ENCODE assay signal across 8 mouse cellular contexts in genomic region chr2:117120246-117121211, GRCm38 (mm10). TPM values are rescaled to one million over a fixed set of nuclear protein-coding genes. Genes with fewer than 3 reads are reported as not detected.
A peak's percentile ranks its signal among the peaks of the same experiment; 100 is the strongest.
DNase-seq lines count a peak whose midpoint lies in the region; ATAC-seq and TF ChIP-seq lines count a peak whose summit lies in the region.

No protein-coding gene starts in this region.

- H3K9me3 ChIP-seq in ES-Bruce4 (replicated peaks; ENCODE audit: control insufficient read depth, insufficient read depth, low read length, poor library complexity, severe bottlenecking), result no peaks in the 10 kb centered on the region
- no peaks in the 10 kb centered on the region for H3K9me3 ChIP-seq in forebrain, embryonic 13.5 days (replicated peaks)
- no peaks in the 10 kb centered on the region for H3K9me3 ChIP-seq in liver, postnatal 0 days (ENCODE audit: low read length)
- H3K9me3 ChIP-seq in neural tube, embryonic 14.5 days (ENCODE audit: control insufficient read depth, low read length), result no peaks in the 10 kb centered on the region

- H3K27me3 ChIP-seq in ES-Bruce4 (ENCODE audit: control insufficient read depth, insufficient read depth, low read length, poor library complexity, severe bottlenecking), result no peaks in the 10 kb centered on the region
- no peaks in the 10 kb centered on the region for H3K27me3 ChIP-seq in forebrain, embryonic 13.5 days
- H3K27me3 ChIP-seq in liver, postnatal 0 days (ENCODE audit: insufficient read depth, low read length), result no peaks in the 10 kb centered on the region
- no peaks in the 10 kb centered on the region for H3K27me3 ChIP-seq in neural tube, embryonic 14.5 days (ENCODE audit: control insufficient read depth, insufficient read depth, low read length)

- no peaks in the 10 kb centered on the region for H3K36me3 ChIP-seq in ES-Bruce4 (ENCODE audit: control insufficient read depth, insufficient read depth, low read length, poor library complexity, severe bottlenecking)
- no peaks in the 10 kb centered on the region for H3K36me3 ChIP-seq in forebrain, embryonic 13.5 days (ENCODE audit: poor library complexity, severe bottlenecking)
- no peaks in the 10 kb centered on the region for H3K36me3 ChIP-seq in liver, postnatal 0 days (replicated peaks; ENCODE audit: insufficient read depth, low read length)
- no peaks in the 10 kb centered on the region for H3K36me3 ChIP-seq in neural tube, embryonic 14.5 days (ENCODE audit: control insufficient read depth, insufficient read depth, low read length)

- WGBS in forebrain, embryonic 13.5 days, result under 1% methylated on average over 77 of the region's 101 CpGs
- under 1% methylated on average over 101 of the region's 101 CpGs for WGBS in large intestine, adult 2 months
- under 1% methylated on average over 97 of the region's 101 CpGs for WGBS in liver, postnatal 0 days (ENCODE audit: insufficient replicate concordance)
- under 1% methylated on average over 81 of the region's 101 CpGs for WGBS in neural tube, embryonic 14.5 days

- TF ChIP-seq POLR2A in ES-Bruce4 (IDR thresholded peaks at IDR 0.05; ENCODE audit: insufficient read depth, low read length), result peak; percentile 26

- peak overlapping the region; percentile 55 for H3K4me3 ChIP-seq in ES-Bruce4 (ENCODE audit: low read depth, low read length)
- H3K4me3 ChIP-seq in forebrain, embryonic 13.5 days, result peak overlapping the region; percentile 94
- H3K4me3 ChIP-seq in liver, postnatal 0 days (ENCODE audit: low read depth, low read length), result peak overlapping the region; percentile 85
- H3K4me3 ChIP-seq in neural tube, embryonic 14.5 days (ENCODE audit: low read depth, low read length), result peak overlapping the region; percentile 90

- TF ChIP-seq EP300 in ES-Bruce4 (IDR thresholded peaks at IDR 0.05; ENCODE audit: insufficient read depth, low read depth, low read length), result peak; percentile 32; the same call in 1 of the 2 replicates
- TF ChIP-seq EP300 in liver, postnatal 0 days (IDR thresholded peaks at IDR 0.05; ENCODE audit: low read depth), result no peak; the same call in 1 of the 2 replicates

- ATAC-seq in cerebellum, adult (ENCODE audit: insufficient number of reproducible peaks, low FRiP score, low TSS enrichment), result peak; percentile 69
- peak; percentile 82 for ATAC-seq in forebrain, embryonic 13.5 days
- peak; percentile 84 for ATAC-seq in liver, postnatal 0 days
- peak; percentile 82 for ATAC-seq in neural tube, embryonic 14.5 days (ENCODE audit: low read depth)

- peak; percentile 91 to 94 for DNase-seq in heart, postnatal 10 days
- peak; percentile 58 for DNase-seq in large intestine, adult 2 months (ENCODE audit: low read depth, low spot score)
- DNase-seq in liver, postnatal 0 days, result peak; percentile 89
- peak; percentile 90 for DNase-seq in testis, postnatal 10 days (ENCODE audit: low spot score)

- intact Hi-C loops in heart, postnatal 10 days (cut with DNase I), result loop anchor here (1.0 to 5.0 kb wide), 6 partner anchors 60 to 220 kb away; no protein-coding TSS in a partner anchor

- H3K4me2 ChIP-seq in forebrain, embryonic 13.5 days, result peak overlapping the region; percentile 80
- H3K4me2 ChIP-seq in liver, postnatal 0 days (ENCODE audit: low read depth, low read length), result peak overlapping the region; percentile 95
- H3K4me2 ChIP-seq in neural tube, embryonic 14.5 days (ENCODE audit: low read depth, low read length), result peak overlapping the region; percentile 66

- H3K27ac ChIP-seq in ES-Bruce4 (ENCODE audit: insufficient read depth, low read length), result peak overlapping the region; percentile 87
- peak overlapping the region; percentile 99 for H3K27ac ChIP-seq in forebrain, embryonic 13.5 days
- peak overlapping the region; percentile 96 for H3K27ac ChIP-seq in liver, postnatal 0 days (ENCODE audit: low read depth)
- peak overlapping the region; percentile 99 for H3K27ac ChIP-seq in neural tube, embryonic 14.5 days (ENCODE audit: low read depth, low read length)

- peaks cover 1% of the 10 kb centered on the region for H3K4me1 ChIP-seq in ES-Bruce4 (ENCODE audit: control insufficient read depth, insufficient read depth, low read length)
- H3K4me1 ChIP-seq in forebrain, embryonic 13.5 days, result peaks cover 21% of the 10 kb centered on the region
- H3K4me1 ChIP-seq in liver, postnatal 0 days (ENCODE audit: insufficient read depth), result peaks cover 10% of the 10 kb centered on the region
- peaks cover 12% of the 10 kb centered on the region for H3K4me1 ChIP-seq in neural tube, embryonic 14.5 days (ENCODE audit: control insufficient read depth, insufficient read depth, low read length)

- peak; percentile 0 for TF ChIP-seq CTCF in ES-Bruce4 (IDR thresholded peaks at IDR 0.05; ENCODE audit: low read depth, low read length)
- peak; percentile 68 for TF ChIP-seq CTCF in liver, postnatal 0 days (IDR thresholded peaks at IDR 0.05; ENCODE audit: low read depth)

- H3K9ac ChIP-seq in ES-Bruce4 (ENCODE audit: low read depth, poor library complexity, severe bottlenecking), result peak overlapping the region; percentile 99
- peak overlapping the region; percentile 98 for H3K9ac ChIP-seq in forebrain, embryonic 13.5 days
- H3K9ac ChIP-seq in liver, postnatal 0 days (replicated peaks), result peak overlapping the region; percentile 87
- peak overlapping the region; percentile 98 for H3K9ac ChIP-seq in neural tube, embryonic 14.5 days (replicated peaks; ENCODE audit: low read depth, low read length)

RNA-seq across cellular contexts. Expression of gene Spred1, which starts 0.6 kb away (rescaled TPM):
- 41.1 and 43.1 TPM in 2 replicates for polyA plus RNA-seq in ES-Bruce4 (2011; ENCODE audit: insufficient read depth, insufficient read length, low read depth, missing spikeins)
- 7.7 and 8.3 TPM in 2 replicates for polyA plus RNA-seq in forebrain, embryonic 13.5 days (2015; fragmentation: Nextera tagmentation; extraction: Ambion mirVana)
- total RNA-seq in heart, postnatal 10 days (2021), result 10 to 100 TPM; 23.7 to 30.8 TPM
- polyA plus RNA-seq in large intestine, adult 2 months (2012; rRNA removed), result 1.8 and 2.5 TPM in 2 replicates
- polyA plus RNA-seq in liver, postnatal 0 days (2015; fragmentation: Nextera tagmentation; extraction: Ambion mirVana), result 2.7 and 2.8 TPM in 2 replicates
- polyA plus RNA-seq in neural tube, embryonic 14.5 days (2014; fragmentation: Nextera tagmentation; extraction: Ambion mirVana), result 16.0 and 20.8 TPM in 2 replicates

Comparison
In these comparisons a context has a peak if more than half of its experiments do, and no peak if none do; other contexts are left out.
1. Peak in every context shown above with its lines: DNase-seq, ATAC-seq, H3K4me3 ChIP-seq and H3K27ac ChIP-seq.